Mouse (Mus musculus) forebrain, postnatal 0 days (tissue): ENCODE results near the gene Ndst2. TPM values are rescaled to one million over a fixed set of nuclear protein-coding genes. Genes with fewer than 3 reads are reported as not detected.
A peak's percentile ranks its signal among the peaks of the same experiment; 100 is the strongest.

Experiments
- ATAC-seq: fragments of 200-750 bp; cut with Nextera tagmentation; 2 replicates; pipeline ENCODE4 v1.8.0; 2017; ENCODE audit warnings: mild to moderate bottlenecking, moderate library complexity
- DNase-seq: peaks from one replicate; pipeline ENCODE4 v3.0.0-alpha.2; 2015
- H3K27ac ChIP-seq: fragments of 300-500 bp; sonication (generic); 2 replicates; pipeline ENCODE4 v1.5.1; 2014; ENCODE audit warnings: low read depth, mild to moderate bottlenecking, antibody characterized with exemption, low read length, moderate library complexity, mixed read lengths
- H3K27me3 ChIP-seq: fragments of 300-500 bp; sonication (generic); 2 replicates; pipeline ENCODE4 v1.6.1; 2014; ENCODE audit warnings: mild to moderate bottlenecking, low read length, mixed read lengths; ENCODE audit not compliant: insufficient read depth
- H3K36me3 ChIP-seq: fragments of 300-500 bp; sonication (generic); 2 replicates; pipeline ENCODE4 v1.6.1; 2014; ENCODE audit warnings: mild to moderate bottlenecking, moderate library complexity; ENCODE audit not compliant: insufficient read depth
- H3K4me1 ChIP-seq: fragments of 300-500 bp; sonication (generic); 2 replicates; pipeline ENCODE4 v1.6.1; 2014; ENCODE audit warnings: antibody characterized with exemption; ENCODE audit not compliant: insufficient read depth
- H3K4me2 ChIP-seq: fragments of 300-500 bp; sonication (generic); 2 replicates; pipeline ENCODE4 v1.6.1; 2014; ENCODE audit warnings: low read depth, mild to moderate bottlenecking, moderate library complexity
- H3K4me3 ChIP-seq: fragments of 300-500 bp; sonication (generic); 2 replicates; pipeline ENCODE4 v1.5.1; 2014; ENCODE audit warnings: low read depth, low read length, mixed read lengths
- H3K9ac ChIP-seq: fragments of 300-500 bp; sonication (generic); 2 replicates; pipeline ENCODE4 v1.6.1; 2014; ENCODE audit warnings: mild to moderate bottlenecking
- H3K9me3 ChIP-seq: fragments of 300-500 bp; sonication (generic); 2 replicates; pipeline ENCODE4 v1.6.1; 2016; ENCODE audit warnings: low read length
- CTCF ChIP-seq: sonication (generic); IDR thresholded peaks from 2 replicates; pipeline ENCODE4 v1.5.1; 2016; ENCODE audit warnings: antibody characterized with exemption, control low read depth, low read depth
- WGBS: fragments of 180-500 bp; shearing (Covaris S2); extraction: QIAGEN DNeasy Blood & Tissue Kit; methylation state at CpG from one replicate; pipeline ENCODE4 v1.1.7; 2014; 5-methylcytosine and 5-hydroxymethylcytosine counted together
- polyA plus RNA-seq: library from polyadenylated mRNA; unstranded; fragments of >200 nt; fragmentation: Nextera tagmentation; extraction: Ambion mirVana; gene quantifications from 2 replicates; pipeline ENCODE4 v1.2.1, GENCODE M21; 2015
- total RNA-seq: library from RNA; depleted of rRNA; stranded (reverse); fragments of >200 nt; gene quantifications from 2 replicates; pipeline ENCODE4 v1.2.3, GENCODE M21; 2014

Gene Ndst2
- total and polyA plus RNA-seq, 2 experiments from 2014 or later: 11.2 to 25.0 TPM

DNA sequence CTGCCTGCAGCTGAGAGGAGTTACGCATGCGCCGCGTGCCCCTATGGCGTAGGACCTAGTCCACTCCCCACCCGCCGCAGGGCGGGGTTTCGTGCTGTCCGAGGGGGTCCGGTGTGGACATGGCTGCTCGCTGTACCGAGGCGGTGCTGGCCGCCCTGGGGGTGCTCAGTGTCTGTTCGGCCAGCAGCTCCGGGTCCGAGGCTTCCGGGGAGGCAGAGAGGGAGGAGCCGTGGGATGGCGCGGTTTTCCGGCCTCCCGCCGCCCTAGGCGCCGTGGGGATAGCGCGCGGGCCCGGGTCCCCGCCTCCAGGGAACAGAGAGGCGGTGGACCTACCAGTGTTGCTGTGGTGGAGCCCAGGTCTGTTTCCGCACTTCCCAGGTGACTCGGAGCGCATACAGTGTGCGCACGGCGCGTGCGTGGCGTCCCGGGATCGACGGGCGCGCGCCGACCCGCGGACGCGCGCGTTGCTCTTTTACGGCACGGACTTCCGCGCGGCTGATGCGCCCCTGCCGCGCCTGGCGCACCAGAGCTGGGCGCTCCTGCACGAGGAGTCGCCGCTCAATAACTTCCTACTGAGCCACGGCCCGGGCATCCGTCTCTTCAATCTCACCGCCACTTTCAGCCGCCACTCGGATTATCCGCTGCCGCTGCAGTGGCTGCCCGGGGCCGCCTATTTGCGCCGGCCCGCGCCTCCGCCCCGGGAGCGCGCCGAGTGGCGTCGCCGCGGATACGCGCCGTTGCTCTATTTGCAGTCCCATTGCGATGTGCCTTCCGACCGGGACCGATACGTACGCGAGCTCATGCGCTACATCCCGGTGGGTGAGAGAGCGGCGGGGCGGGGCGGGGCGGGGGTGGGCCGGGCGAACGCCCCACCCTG, 39.2 kb downstream of the Ndst2 start, which contains the start of gene Fut11:
Gene Fut11 (plus strand): TSS at position 85 of the 877 bp plus-strand sequence.
- Histone ChIP-seq H3K36me3 (peaks cover 43% of the 10 kb centered on the region), H3K9ac (peak within 1 kb of the TSS; percentile 86), H3K4me2 (peak within 1 kb of the TSS; percentile 71), H3K27ac (peak within 1 kb of the TSS; percentile 95), H3K27me3 (no peaks in the 10 kb centered on the region), H3K4me1 (peaks cover 28% of the 10 kb centered on the region), H3K9me3 (no peaks in the 10 kb centered on the region), H3K4me3 (peak within 1 kb of the TSS; percentile 83)
- no peak for TF ChIP-seq CTCF
- peak; percentile 93 for ATAC-seq
- WGBS: 1% methylated on average over 102 of the region's 111 CpGs
- DNase-seq: peak; percentile 94

DNA sequence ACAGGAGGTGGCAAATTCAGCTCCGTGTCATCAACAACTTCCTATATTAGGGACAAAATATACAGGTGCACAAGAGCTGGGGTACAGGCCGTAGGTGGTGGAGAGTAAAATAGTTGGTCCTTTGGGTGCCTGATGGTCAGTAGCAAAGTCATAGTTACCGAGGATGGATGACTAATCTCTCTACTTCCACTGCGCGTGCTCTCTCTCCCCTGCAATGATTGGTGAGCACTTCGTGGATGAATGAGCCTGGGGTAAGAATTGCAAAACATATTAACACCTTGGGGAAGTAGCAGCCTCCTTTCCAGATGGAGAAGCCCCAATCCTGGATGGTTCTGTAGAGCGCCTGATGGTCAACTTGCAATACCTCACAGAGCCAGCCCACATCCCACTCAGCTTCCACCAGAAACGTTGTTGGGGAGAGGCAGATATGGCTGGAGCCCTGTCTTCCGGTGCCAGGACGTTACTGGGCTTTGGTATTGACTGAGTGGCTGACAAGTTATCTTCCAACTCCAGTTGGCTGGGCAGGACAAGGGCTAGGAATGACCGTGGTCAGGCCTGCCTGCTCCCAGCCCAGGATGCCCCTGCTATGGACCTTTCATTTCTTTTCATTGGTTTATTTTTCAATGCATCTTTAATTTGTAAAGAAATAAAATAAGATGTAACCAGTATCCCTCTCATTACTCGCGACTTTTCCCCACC, 40.0 kb downstream of the Ndst2 start:
- no peak for TF ChIP-seq CTCF
- 47% methylated on average over 13 of the region's 13 CpGs for WGBS
- H3K27me3 ChIP-seq: no peaks in the 10 kb centered on the region
- H3K4me1 ChIP-seq: peaks cover 28% of the 10 kb centered on the region
- H3K4me2 ChIP-seq: peak overlapping the region; percentile 71
- peaks cover 50% of the 10 kb centered on the region for H3K36me3 ChIP-seq
- ATAC-seq (no peak), DNase-seq (no peak)
- peak overlapping the region; percentile 83 for H3K4me3 ChIP-seq
- peak overlapping the region; percentile 86 for H3K9ac ChIP-seq
- peak overlapping the region; percentile 95 for H3K27ac ChIP-seq
- H3K9me3 ChIP-seq: no peaks in the 10 kb centered on the region

DNA sequence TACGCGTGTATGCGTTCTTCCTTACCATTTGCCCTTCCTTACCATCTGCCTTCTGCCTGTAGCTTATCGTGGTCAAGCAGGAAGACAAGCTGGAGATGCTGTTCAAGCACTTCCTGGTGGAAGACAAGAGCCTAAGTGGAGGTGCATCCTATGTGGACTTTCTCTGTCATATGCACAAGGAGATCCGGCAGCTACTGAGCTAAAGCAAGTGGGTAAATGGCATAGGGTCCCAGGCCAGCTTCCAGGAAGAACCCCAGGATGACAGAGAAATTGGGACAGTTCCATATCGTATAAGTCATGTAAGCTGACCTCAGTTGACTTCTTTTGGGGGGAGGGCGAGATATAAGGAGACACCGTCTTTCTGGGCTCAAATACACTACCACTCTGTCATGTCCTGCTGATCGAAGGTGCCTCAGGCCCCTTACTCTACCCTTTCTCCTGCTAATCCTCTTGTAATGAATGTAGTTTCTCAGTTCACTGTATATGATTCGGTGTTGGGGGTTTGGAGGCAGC, 40.7 kb downstream of the Ndst2 start:
- H3K9me3 ChIP-seq: no peaks in the 10 kb centered on the region
- no peaks in the 10 kb centered on the region for H3K27me3 ChIP-seq
- H3K36me3 ChIP-seq: peaks cover 57% of the 10 kb centered on the region
- H3K9ac ChIP-seq: no peak overlapping the region
- no peak overlapping the region for H3K4me2 ChIP-seq
- H3K4me3 ChIP-seq: no peak overlapping the region
- H3K27ac ChIP-seq: no peak overlapping the region
- no peak for TF ChIP-seq CTCF
- WGBS: 95% methylated on average over 10 of the region's 10 CpGs
- DNase-seq (no peak), ATAC-seq (no peak)
- peaks cover 26% of the 10 kb centered on the region for H3K4me1 ChIP-seq

DNA sequence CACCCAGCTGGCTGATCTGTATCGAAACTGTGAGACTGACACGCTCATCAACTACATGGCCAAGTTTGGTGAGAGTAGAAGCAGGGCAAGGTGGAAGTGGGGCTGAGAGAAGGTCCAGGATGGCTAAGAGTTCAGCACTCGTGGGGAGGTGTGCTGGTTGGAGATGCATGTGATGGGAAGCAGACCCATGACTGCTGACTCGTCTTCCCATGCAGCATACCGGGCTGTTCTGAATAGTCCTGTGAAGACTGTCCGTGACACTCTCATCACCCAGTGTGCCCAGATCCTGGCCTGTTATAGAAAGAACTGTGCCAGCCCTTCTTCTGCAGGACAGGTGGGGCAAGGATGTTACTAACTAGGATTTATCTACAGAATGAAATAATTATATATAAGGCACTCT, 42.6 kb downstream of the Ndst2 start:
- Histone ChIP-seq H3K4me2 (no peak overlapping the region), H3K36me3 (peaks cover 71% of the 10 kb centered on the region), H3K4me3 (no peak overlapping the region), H3K9me3 (no peaks in the 10 kb centered on the region), H3K9ac (no peak overlapping the region), H3K4me1 (peaks cover 11% of the 10 kb centered on the region), H3K27me3 (no peaks in the 10 kb centered on the region), H3K27ac (no peak overlapping the region)
- no peak for DNase-seq
- no peak for TF ChIP-seq CTCF
- WGBS: 94% methylated on average over 6 of the region's 6 CpGs
- ATAC-seq: no peak

DNA sequence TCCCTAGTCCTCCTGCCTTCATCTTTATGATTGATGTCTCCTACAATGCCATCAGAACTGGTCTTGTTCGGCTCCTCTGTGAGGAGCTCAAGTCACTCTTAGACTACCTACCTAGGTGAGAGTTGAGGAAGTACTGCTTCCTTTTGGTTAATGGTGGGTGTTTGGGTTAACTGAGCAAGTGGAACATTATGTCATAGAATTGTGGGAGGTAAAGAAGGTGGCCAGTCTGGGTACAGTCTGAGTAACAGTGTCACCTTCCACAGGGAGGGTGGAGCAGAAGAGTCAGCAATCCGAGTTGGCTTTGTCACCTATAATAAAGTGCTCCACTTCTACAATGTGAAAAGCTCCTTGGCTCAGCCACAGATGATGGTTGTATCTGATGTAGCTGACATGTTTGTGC, 45.4 kb downstream of the Ndst2 start:
- Histone ChIP-seq H3K9me3 (no peaks in the 10 kb centered on the region), H3K4me3 (no peak overlapping the region), H3K27ac (no peak overlapping the region), H3K9ac (no peak overlapping the region), H3K4me2 (no peak overlapping the region), H3K36me3 (peaks cover 95% of the 10 kb centered on the region), H3K27me3 (no peaks in the 10 kb centered on the region), H3K4me1 (no peaks in the 10 kb centered on the region)
- 91% methylated on average over 2 of the region's 2 CpGs for WGBS
- DNase-seq: no peak
- no peak for ATAC-seq
- no peak for TF ChIP-seq CTCF

DNA sequence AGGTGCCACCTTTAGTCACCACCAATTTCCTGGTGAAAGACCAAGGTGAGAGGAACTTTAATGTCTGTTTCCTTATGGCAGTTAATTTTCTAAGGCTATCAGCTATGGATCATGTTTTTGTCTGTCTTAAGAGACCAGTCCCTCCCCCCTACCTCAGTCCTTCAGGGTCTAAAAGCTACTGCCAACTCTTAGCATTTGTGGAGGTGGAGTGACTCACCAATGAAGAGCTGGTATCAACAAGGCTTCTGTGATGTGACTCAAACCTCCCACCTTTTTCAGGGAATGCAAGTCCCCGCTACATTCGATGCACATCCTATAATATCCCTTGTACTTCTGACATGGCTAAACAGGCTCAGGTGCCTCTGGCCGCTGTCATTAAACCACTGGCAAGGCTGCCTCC, 47.8 kb downstream of the Ndst2 start:
- no peak overlapping the region for H3K9ac ChIP-seq
- DNase-seq (no peak), ATAC-seq (no peak)
- H3K36me3 ChIP-seq: peaks cover 95% of the 10 kb centered on the region
- H3K27ac ChIP-seq: no peak overlapping the region
- H3K4me1 ChIP-seq: no peaks in the 10 kb centered on the region
- no peaks in the 10 kb centered on the region for H3K9me3 ChIP-seq
- no peak for TF ChIP-seq CTCF
- 97% methylated on average over 3 of the region's 3 CpGs for WGBS
- H3K27me3 ChIP-seq: no peaks in the 10 kb centered on the region
- H3K4me3 ChIP-seq: no peak overlapping the region
- no peak overlapping the region for H3K4me2 ChIP-seq

DNA sequence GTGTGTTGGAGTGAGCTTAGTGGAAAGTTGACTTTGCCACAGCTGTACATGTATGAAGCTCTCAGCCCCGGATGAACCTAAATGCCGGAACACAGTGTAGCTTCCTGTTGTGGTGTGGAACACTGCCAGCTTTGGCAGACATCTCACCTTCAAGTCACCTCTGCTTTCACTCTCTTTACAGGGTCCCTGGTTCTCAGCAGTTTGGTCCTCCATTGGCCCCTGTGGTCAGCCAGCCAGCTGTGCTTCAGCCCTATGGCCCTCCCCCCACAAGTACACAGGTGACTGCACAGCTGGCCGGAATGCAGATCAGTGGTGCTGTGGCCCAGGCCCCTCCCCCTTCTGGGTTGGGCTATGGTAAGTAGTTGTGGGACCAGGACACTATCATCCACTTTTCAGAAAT, 51.9 kb downstream of the Ndst2 start:
- no peak for TF ChIP-seq CTCF
- H3K27ac ChIP-seq: no peak overlapping the region
- ATAC-seq: no peak
- H3K4me1 ChIP-seq: no peaks in the 10 kb centered on the region
- no peak overlapping the region for H3K4me3 ChIP-seq
- peaks cover 86% of the 10 kb centered on the region for H3K36me3 ChIP-seq
- 78% methylated on average over 3 of the region's 3 CpGs for WGBS
- no peaks in the 10 kb centered on the region for H3K27me3 ChIP-seq
- H3K9me3 ChIP-seq: no peaks in the 10 kb centered on the region
- no peak for DNase-seq
- no peak overlapping the region for H3K4me2 ChIP-seq
- no peak overlapping the region for H3K9ac ChIP-seq
